Mouse (Mus musculus) embryonic fibroblast, embryonic 13.5 days (primary cell): ENCODE data around the gene Tesk1. TPM values are rescaled to one million over a fixed set of nuclear protein-coding genes. Genes with fewer than 3 reads are reported as not detected.

Experiments used
- H3K27ac ChIP-seq: 2 replicates; pipeline ENCODE4 v1.5.1; 2012; ENCODE audit warnings: low read length, control low read depth, inconsistent platforms; ENCODE audit not compliant: insufficient read depth
- H3K4me1 ChIP-seq: 2 replicates; pipeline ENCODE4 v1.6.1; 2011; ENCODE audit warnings: low read length; ENCODE audit not compliant: control insufficient read depth, insufficient read depth
- H3K4me3 ChIP-seq: 2 replicates; pipeline ENCODE4 v1.5.1; 2011; ENCODE audit warnings: mild to moderate bottlenecking, control low read depth, low read length; ENCODE audit not compliant: insufficient read depth
- CTCF ChIP-seq: IDR thresholded peaks from 2 replicates; pipeline ENCODE4 v1.5.1; 2011; ENCODE audit warnings: mild to moderate bottlenecking, control low read depth, low read length, moderate library complexity, borderline replicate concordance; ENCODE audit not compliant: insufficient read depth
- POLR2A ChIP-seq: IDR thresholded peaks from 2 replicates; pipeline ENCODE4 v1.6.1; 2011; ENCODE audit warnings: low read depth, mild to moderate bottlenecking, control low read depth, low read length, moderate library complexity
- polyA plus RNA-seq: library from polyadenylated mRNA; stranded (reverse); fragments of >200 nt; gene quantifications from 2 replicates; pipeline ENCODE4 v1.2.4, GENCODE M21; 2011; ENCODE audit warnings: low read depth; ENCODE audit not compliant: missing spikeins, insufficient read length

The Tesk1 gene
- polyA plus RNA-seq, 1 experiment: 33.4 TPM

GRCm38 (mm10) chr4:43489611-43490010, 47.9 kb downstream of the Tesk1 start:
- no peak overlapping the region for H3K27ac ChIP-seq
- H3K4me1 ChIP-seq: no peaks in the 10 kb centered on the region
- H3K4me3 ChIP-seq: no peak overlapping the region
- TF ChIP-seq POLR2A: no peak
- TF ChIP-seq CTCF: no peak

- H3K27ac ChIP-seq: no peak overlapping the region
- H3K4me3 ChIP-seq: no peak overlapping the region
- TF ChIP-seq POLR2A: no peak
- no peak for TF ChIP-seq CTCF
- H3K4me1 ChIP-seq: 0 out of 2 replicates have a peak, but pooled peaks cover 5% of the 10 kb centered on the region
Measured at GRCm38 (mm10) chr4:43490801-43491200, 49.1 kb downstream of the Tesk1 start.

GRCm38 (mm10) chr4:43492101-43492820, 50.5 kb downstream of the Tesk1 start:
- 0 out of 2 replicates have a peak, but pooled peaks cover 5% of the 10 kb centered on the region for H3K4me1 ChIP-seq
- H3K27ac ChIP-seq: no peak overlapping the region
- H3K4me3 ChIP-seq: no peak overlapping the region
- TF ChIP-seq POLR2A: no peak
- TF ChIP-seq CTCF: no peak

GRCm38 (mm10) chr4:43492821-43493185, 51.1 kb downstream of the Tesk1 start, which contains the start of gene Ccdc107:
Gene Ccdc107 (plus strand): TSS chr4:43492900.
- Histone ChIP-seq H3K4me1 (0 out of 2 replicates have a peak, but pooled peaks cover 5% of the 10 kb centered on the region), H3K4me3 (peak within 1 kb of the TSS; percentile 83), H3K27ac (peak within 1 kb of the TSS; percentile 52)
- TF ChIP-seq POLR2A (no peak), CTCF (no peak)

- TF ChIP-seq POLR2A (peak; percentile 95), CTCF (no peak)
- 0 out of 2 replicates have a peak, but pooled peaks cover 5% of the 10 kb centered on the region for H3K4me1 ChIP-seq
- peak overlapping the region; percentile 52 for H3K27ac ChIP-seq
- H3K4me3 ChIP-seq: peak overlapping the region; percentile 83
Measured at GRCm38 (mm10) chr4:43493186-43493845, 51.6 kb downstream of the Tesk1 start.

GRCm38 (mm10) chr4:43493846-43494240, 52.1 kb downstream of the Tesk1 start:
- Histone ChIP-seq H3K27ac (peak overlapping the region; percentile 52; the same call in 1 of the 2 replicates), H3K4me3 (peak overlapping the region; percentile 83), H3K4me1 (0 out of 2 replicates have a peak, but pooled peaks cover 5% of the 10 kb centered on the region)
- TF ChIP-seq POLR2A (no peak), CTCF (no peak)

GRCm38 (mm10) chr4:43496587-43496986, 54.8 kb downstream of the Tesk1 start:
- no peak overlapping the region for H3K4me3 ChIP-seq
- TF ChIP-seq POLR2A: no peak
- no peak for TF ChIP-seq CTCF
- H3K27ac ChIP-seq: no peak overlapping the region
- 0 out of 2 replicates have a peak, but pooled peaks cover 5% of the 10 kb centered on the region for H3K4me1 ChIP-seq

- Histone ChIP-seq H3K4me1 (0 out of 2 replicates have a peak, but pooled peaks cover 5% of the 10 kb centered on the region), H3K4me3 (no peak overlapping the region), H3K27ac (no peak overlapping the region)
- TF ChIP-seq POLR2A (peak; percentile 11; the same call in 1 of the 2 replicates), CTCF (no peak)
Measured at GRCm38 (mm10) chr4:43497405-43497804, 55.7 kb downstream of the Tesk1 start.

Other genes with a start within 250 kb of the Tesk1 start
- gene Atp8b5, start 174.8 kb upstream of the Tesk1 start, polyA plus RNA-seq: 0.32 TPM in 1 of 2 replicates, not detected in the other
- gene Rusc2, start 60.0 kb upstream of the Tesk1 start, polyA plus RNA-seq: 44.7 and 80.5 TPM in 2 replicates
- gene Fam166b, start 12.8 kb upstream of the Tesk1 start, polyA plus RNA-seq: not detected in 2 replicates
- 3.8 TPM in 1 of 2 replicates, not detected in the other for gene Cd72, start 12.7 kb downstream of the Tesk1 start, polyA plus RNA-seq
- not detected in 2 replicates for gene Sit1, start 41.8 kb downstream of the Tesk1 start, polyA plus RNA-seq
- 32.5 and 39.2 TPM in 2 replicates for gene Ccdc107, start 51.0 kb downstream of the Tesk1 start, polyA plus RNA-seq
- 5.4 and 12.8 TPM in 2 replicates for gene Arhgef39, start 57.8 kb downstream of the Tesk1 start, polyA plus RNA-seq
- gene Car9, start 65.0 kb downstream of the Tesk1 start, polyA plus RNA-seq: 0.48 and 2.0 TPM in 2 replicates
- gene Tpm2, start 81.8 kb downstream of the Tesk1 start, polyA plus RNA-seq: 722 and 1,110 TPM in 2 replicates
- 72.4 and 89.0 TPM in 2 replicates for gene Creb3, start 120.4 kb downstream of the Tesk1 start, polyA plus RNA-seq
- gene Tln1, start 120.8 kb downstream of the Tesk1 start, polyA plus RNA-seq: 291 and 380 TPM in 2 replicates
- 34.6 and 45.4 TPM in 2 replicates for gene Rgp1, start 136.8 kb downstream of the Tesk1 start, polyA plus RNA-seq
- 4.5 and 7.6 TPM in 2 replicates for gene Gba2, start 136.9 kb downstream of the Tesk1 start, polyA plus RNA-seq
- not detected in 2 replicates for gene Msmp, start 142.6 kb downstream of the Tesk1 start, polyA plus RNA-seq
- gene Npr2, start 190.0 kb downstream of the Tesk1 start, polyA plus RNA-seq: 60.0 and 62.1 TPM in 2 replicates
- not detected in 2 replicates for gene Spag8, start 211.7 kb downstream of the Tesk1 start, polyA plus RNA-seq
- 22.9 and 27.9 TPM in 2 replicates for gene Hint2, start 214.5 kb downstream of the Tesk1 start, polyA plus RNA-seq
- gene Tmem8b, start 227.0 kb downstream of the Tesk1 start, polyA plus RNA-seq: 5.2 and 7.4 TPM in 2 replicates
- gene Fam221b, start 227.2 kb downstream of the Tesk1 start, polyA plus RNA-seq: 0.62 and 0.67 TPM in 2 replicates